Mouse (Mus musculus): Measurements from ENCODE around the gene 2210016L21Rik. TPM values are rescaled to one million over a fixed set of nuclear protein-coding genes. Genes with fewer than 3 reads are reported as not detected.

The 2210016L21Rik gene
- 43.7 TPM for total RNA-seq (2023)

GRCm38 (mm10) chr5:114942074-114942765 is at the start of gene 2210016L21Rik:
Gene 2210016L21Rik (plus strand): TSS chr5:114942158.

GRCm38 (mm10) chr5:114896688-114897373 is 45.1 kb upstream of the 2210016L21Rik start, which contains the start of gene Oasl2:
Gene Oasl2 (plus strand): TSS chr5:114896936.

DNA sequence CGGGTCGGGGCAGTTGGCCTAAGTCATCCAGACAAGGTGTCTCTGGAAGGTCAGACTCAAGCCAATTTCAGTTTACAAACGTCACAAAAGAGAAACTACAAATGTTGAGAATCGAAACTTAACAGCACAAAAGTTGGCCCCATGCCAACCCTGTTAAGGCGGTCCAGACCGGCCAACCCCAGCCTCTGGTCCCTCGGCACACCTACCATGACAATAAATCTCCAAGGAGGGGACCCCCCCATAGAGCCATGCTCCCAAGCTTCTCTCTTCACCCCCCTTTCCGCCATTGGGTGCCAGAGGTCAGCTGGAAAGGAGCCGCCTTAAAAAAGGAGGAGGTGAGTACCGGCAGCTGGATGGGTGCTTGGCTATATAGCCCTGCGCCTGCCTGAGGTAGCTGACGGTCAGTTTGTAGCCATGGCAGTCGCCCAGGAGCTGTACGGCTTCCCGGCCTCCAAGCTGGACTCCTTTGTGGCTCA is 18.9 kb upstream of the 2210016L21Rik start, which contains the start of gene Oasl1:
Gene Oasl1, plus strand, starts transcription at position 243 of the 476 bp plus-strand sequence.

DNA sequence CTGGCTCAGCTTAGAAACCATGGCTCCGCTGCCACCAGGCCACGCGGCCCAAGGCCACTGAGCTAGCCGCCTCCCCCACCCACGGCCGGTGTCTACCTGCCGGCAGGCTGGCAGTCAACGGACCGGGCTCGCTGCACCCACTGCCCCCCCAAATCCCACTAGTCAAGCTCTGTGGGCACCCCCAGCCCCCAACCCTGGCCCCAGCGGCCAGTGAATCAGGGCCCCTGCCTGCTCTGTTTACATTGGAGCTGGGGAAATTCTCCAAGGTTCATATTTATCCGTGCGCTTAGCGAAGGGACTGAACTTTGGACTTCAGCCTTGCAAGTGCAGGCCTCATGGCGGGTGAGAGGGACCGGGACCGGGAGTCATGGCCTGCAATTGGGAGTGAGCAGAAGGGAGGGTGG is 28.9 kb downstream of the 2210016L21Rik start, which contains the start of gene Hnf1a:
Gene Hnf1a, minus strand, starts transcription at position 271 of the 404 bp plus-strand sequence.

Other genes with a start within 250 kb of the 2210016L21Rik start
- 22.7 TPM for gene Tchp, start 234.4 kb upstream of the 2210016L21Rik start, total RNA-seq (2023)
- 149 TPM for gene Ankrd13a, start 167.5 kb upstream of the 2210016L21Rik start, total RNA-seq (2023)
- gene Git2, start 166.6 kb upstream of the 2210016L21Rik start, total RNA-seq (2023), result 162 TPM
- 51.1 TPM for gene 1500011B03Rik, start 118.7 kb upstream of the 2210016L21Rik start, total RNA-seq (2023)
- not detected for gene 4930519G04Rik, start 88.5 kb upstream of the 2210016L21Rik start, total RNA-seq (2023)
- gene Gm9936, start 83.5 kb upstream of the 2210016L21Rik start, total RNA-seq (2023), result not detected
- gene Oasl2, start 45.2 kb upstream of the 2210016L21Rik start, total RNA-seq (2023), result 7.9 TPM
- gene Oasl1, start 18.9 kb upstream of the 2210016L21Rik start, total RNA-seq (2023), result 6.7 TPM
- not detected for gene Hnf1a, start 28.9 kb downstream of the 2210016L21Rik start, total RNA-seq (2023)
- gene Sppl3, start 69.0 kb downstream of the 2210016L21Rik start, total RNA-seq (2023), result 63.1 TPM
- gene Gm10401, start 156.1 kb downstream of the 2210016L21Rik start, total RNA-seq (2023), result not detected
- gene Acads, start 177.2 kb downstream of the 2210016L21Rik start, total RNA-seq (2023), result 32.1 TPM
- 24.4 TPM for gene Unc119b, start 192.8 kb downstream of the 2210016L21Rik start, total RNA-seq (2023)
- 60.0 TPM for gene Mlec, start 216.0 kb downstream of the 2210016L21Rik start, total RNA-seq (2023)